Mouse (Mus musculus) hindbrain, embryonic 11.5 days (tissue): ENCODE measurements at regions not wholly inside any gene's neighbourhood (a gene's known extent, or its start where the extent isn't known, plus 50 kb on each side); places are given as distances from the start of the nearest gene placed in this dataset.
"Not testable (repeated sequence)": the region's sequence is repeated elsewhere in the genome, so short reads cannot be mapped to it uniquely, and the experiment has no call there.

Experiments used
- ATAC-seq: fragments of 200-750 bp; cut with Nextera tagmentation; 2 replicates; pipeline ENCODE4 v1.8.0; 2017; ENCODE audit warnings: mild to moderate bottlenecking, moderate TSS enrichment, moderate library complexity; ENCODE audit not compliant: low FRiP score
- DNase-seq: peaks from one replicate; pipeline ENCODE4 v3.0.0-alpha.2; 2015; ENCODE audit warnings: low spot score
- H3K27ac ChIP-seq: fragments of 300-500 bp; sonication (generic); 2 replicates; pipeline ENCODE4 v1.5.1; 2014; ENCODE audit warnings: mild to moderate bottlenecking, low read depth, low read length
- H3K27me3 ChIP-seq: fragments of 300-500 bp; sonication (generic); 2 replicates; pipeline ENCODE4 v1.6.1; 2014; ENCODE audit warnings: mild to moderate bottlenecking, low read length, moderate library complexity, mixed read lengths; ENCODE audit not compliant: control insufficient read depth, insufficient read depth
- H3K36me3 ChIP-seq: fragments of 300-500 bp; sonication (generic); 2 replicates; pipeline ENCODE4 v1.6.1; 2014; ENCODE audit warnings: mild to moderate bottlenecking, low read length, moderate library complexity, mixed read lengths; ENCODE audit not compliant: control insufficient read depth, insufficient read depth
- H3K4me1 ChIP-seq: fragments of 300-500 bp; sonication (generic); replicated peaks from 2 replicates; pipeline ENCODE4 v1.6.1; 2014; ENCODE audit warnings: low read length, mixed read lengths; ENCODE audit not compliant: control insufficient read depth, insufficient read depth
- H3K4me2 ChIP-seq: fragments of 300-500 bp; sonication (generic); replicated peaks from 2 replicates; pipeline ENCODE4 v1.6.1; 2014; ENCODE audit warnings: mild to moderate bottlenecking, low read depth, low read length
- H3K4me3 ChIP-seq: fragments of 300-500 bp; sonication (generic); 2 replicates; pipeline ENCODE4 v1.5.1; 2014; ENCODE audit warnings: low read depth, low read length
- H3K9ac ChIP-seq: fragments of 300-500 bp; sonication (generic); 2 replicates; pipeline ENCODE4 v1.6.1; 2014; ENCODE audit warnings: low read depth, low read length
- H3K9me3 ChIP-seq: fragments of 300-500 bp; sonication (generic); 2 replicates; pipeline ENCODE4 v1.6.1; 2016; ENCODE audit warnings: low read length; ENCODE audit not compliant: control insufficient read depth
- WGBS: fragments of 180-500 bp; shearing (Covaris S2); extraction: QIAGEN DNeasy Blood & Tissue Kit; methylation state at CpG from one replicate; pipeline ENCODE4 v1.1.7; 2014; 5-methylcytosine and 5-hydroxymethylcytosine counted together

GRCm38 (mm10) chr11:48730826-48731225 is 69.3 kb upstream of the Rack1 start:
- not testable (repeated sequence) for H3K9me3 ChIP-seq, H3K27me3 ChIP-seq, DNase-seq, H3K4me3 ChIP-seq, H3K9ac ChIP-seq, H3K4me1 ChIP-seq, H3K36me3 ChIP-seq, H3K4me2 ChIP-seq, ATAC-seq, H3K27ac ChIP-seq
- 81% methylated on average over 4 of the region's 4 CpGs for WGBS

DNA sequence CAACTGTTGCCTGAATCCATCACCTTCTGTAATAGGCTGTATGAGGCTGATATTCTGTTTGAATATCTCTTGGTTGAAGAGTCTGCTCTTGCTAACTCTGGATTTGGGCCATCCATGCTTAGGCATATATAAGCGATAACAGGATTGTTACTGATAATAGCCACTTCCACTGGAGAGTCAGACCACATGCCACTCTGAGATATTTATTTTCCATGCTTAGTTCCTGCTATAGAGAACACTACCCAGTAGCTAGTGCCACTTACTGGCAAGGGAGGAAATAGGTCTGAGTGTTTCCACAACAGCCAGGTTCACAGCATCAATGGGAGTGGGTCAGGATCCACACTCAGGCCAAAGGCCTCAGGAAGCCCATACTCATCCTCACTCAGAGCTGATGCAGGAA is 53.6 kb upstream of the Rack1 start:
- no peak for DNase-seq
- WGBS: 90% methylated on average over 1 of the region's 1 CpGs
- Histone ChIP-seq H3K4me2 (no peak overlapping the region), H3K9me3 (no peaks in the 10 kb centered on the region), H3K9ac (no peak overlapping the region), H3K4me3 (no peak overlapping the region), H3K36me3 (no peaks in the 10 kb centered on the region), H3K27me3 (no peaks in the 10 kb centered on the region), H3K27ac (no peak overlapping the region), H3K4me1 (no peaks in the 10 kb centered on the region)
- no peak for ATAC-seq

DNA sequence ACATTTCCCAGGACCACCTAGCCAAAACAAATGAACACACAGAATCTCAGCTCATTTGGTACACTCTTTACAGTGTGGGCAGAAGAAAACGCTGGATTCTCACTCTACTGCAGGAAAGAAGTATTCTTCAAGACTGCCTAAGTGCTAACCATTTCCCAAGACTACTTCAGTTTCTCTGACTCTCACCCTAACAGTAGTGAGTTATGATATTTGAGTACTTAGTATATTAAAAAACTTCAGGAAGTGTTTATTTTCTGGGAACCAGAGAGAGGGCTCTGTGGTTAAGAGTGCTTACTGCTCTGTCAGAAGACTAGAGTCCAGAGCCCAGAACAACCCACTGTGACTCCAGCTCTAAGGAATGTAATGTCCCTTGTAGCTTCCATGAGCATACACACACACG is 52.1 kb upstream of the Rack1 start:
- ATAC-seq: no peak
- WGBS: 81% methylated on average over 2 of the region's 2 CpGs

More for the DNA sequence above, 52.1 kb upstream of the Rack1 start:
- Histone ChIP-seq H3K4me3 (no peak overlapping the region), H3K9ac (no peak overlapping the region), H3K9me3 (no peaks in the 10 kb centered on the region), H3K36me3 (no peaks in the 10 kb centered on the region), H3K4me2 (no peak overlapping the region), H3K27me3 (no peaks in the 10 kb centered on the region), H3K4me1 (no peaks in the 10 kb centered on the region), H3K27ac (no peak overlapping the region)
- DNase-seq: no peak
